Mouse (Mus musculus) left cerebral cortex, adult 9 months (tissue): ENCODE data around the gene Prr5l.
A peak's percentile ranks its signal among the peaks of the same experiment; 100 is the strongest.

Experiments used
- DNase-seq, 2 experiments: peaks; one replicate each; pipeline ENCODE4 v3.0.0; 2022; ENCODE audit warnings: low spot score in 2 of 2

Prr5l gene

DNA sequence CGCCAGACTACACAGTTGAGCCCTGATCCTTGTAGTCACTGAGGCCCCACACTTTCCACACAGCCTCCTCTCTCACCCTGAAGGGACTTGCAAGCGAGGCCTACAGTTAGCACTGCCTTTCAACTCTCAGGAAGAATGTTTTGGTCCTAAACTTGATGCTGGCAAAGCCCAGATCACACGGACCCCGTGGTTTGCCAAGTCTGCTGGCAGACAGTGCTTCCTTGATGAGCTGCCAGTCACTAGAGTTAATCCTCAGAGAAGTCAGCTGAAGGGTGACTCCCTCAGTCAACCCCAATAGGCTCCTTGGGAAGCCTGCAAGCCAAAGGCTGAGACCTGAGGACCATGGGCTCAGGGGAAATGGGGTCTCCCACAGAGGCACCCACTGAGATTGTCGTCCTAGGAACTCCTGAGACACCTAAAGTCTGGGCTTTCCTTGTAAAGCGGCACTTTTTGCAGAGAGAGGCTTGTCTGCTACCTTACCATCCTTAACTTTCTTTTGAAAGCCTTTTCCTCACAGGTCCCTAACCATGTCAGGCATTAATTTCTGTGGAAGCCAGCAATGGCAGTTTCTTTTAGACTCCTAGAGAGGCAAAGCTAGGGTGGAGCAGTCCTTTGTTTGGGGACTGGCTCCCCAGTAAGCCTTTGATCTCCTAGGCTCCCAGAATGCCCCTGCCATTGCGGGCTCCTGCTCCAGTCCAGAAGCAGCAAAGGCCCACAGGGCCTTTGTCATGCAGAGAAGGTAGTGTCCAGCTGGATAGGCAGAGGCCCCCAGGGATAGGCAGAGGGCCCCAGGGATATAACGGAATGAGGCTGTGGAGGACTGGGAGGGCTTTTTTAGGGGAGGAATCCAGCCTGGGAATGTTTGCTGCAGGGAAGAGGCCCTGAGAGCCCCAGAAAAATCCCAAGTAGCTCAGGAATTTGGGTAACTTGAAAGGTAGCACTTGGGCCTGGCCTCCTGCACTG lies 160.2 kb downstream of the Prr5l start:
- no peak for DNase-seq

DNA sequence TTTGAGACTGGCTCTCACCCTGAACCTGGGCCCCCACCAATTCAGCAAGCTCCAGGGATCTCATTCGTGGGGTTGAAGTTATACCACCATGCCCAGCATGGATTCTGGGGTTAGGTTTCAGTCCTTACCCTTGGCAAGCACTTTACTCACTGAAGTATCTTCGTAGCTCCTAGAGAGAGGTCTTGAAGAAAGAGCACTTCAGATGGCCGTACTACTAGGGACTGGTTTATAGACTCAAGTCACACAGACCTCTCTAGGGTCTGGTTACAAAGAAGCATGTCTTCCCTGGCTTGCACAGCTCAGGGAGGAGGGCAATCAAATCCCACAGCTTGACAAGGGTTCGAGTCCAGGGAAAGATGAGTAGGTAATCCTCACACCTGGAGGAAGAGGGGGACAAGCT lies 161.0 kb downstream of the Prr5l start:
- DNase-seq: no peak

DNA sequence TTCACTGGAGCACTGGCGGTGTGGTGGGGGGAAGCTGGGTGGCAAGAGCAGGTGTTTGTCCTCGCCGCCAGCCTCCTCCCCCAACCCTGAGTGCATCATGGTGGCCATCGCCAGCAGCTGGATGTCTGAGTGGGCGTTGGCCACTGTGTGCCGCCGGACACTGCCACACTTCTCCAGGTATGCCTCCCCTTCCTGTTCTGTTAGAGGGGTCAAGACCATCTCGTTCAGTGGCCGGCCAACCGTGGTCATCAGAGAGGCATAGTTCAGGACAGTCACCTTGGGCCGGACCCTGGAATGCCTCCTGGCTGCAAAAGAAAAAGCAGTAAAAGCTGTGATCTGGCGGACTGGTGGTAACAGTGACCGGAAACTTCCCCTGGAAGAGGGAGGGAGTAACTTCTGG lies 165.7 kb downstream of the Prr5l start:
- DNase-seq: no peak

DNA sequence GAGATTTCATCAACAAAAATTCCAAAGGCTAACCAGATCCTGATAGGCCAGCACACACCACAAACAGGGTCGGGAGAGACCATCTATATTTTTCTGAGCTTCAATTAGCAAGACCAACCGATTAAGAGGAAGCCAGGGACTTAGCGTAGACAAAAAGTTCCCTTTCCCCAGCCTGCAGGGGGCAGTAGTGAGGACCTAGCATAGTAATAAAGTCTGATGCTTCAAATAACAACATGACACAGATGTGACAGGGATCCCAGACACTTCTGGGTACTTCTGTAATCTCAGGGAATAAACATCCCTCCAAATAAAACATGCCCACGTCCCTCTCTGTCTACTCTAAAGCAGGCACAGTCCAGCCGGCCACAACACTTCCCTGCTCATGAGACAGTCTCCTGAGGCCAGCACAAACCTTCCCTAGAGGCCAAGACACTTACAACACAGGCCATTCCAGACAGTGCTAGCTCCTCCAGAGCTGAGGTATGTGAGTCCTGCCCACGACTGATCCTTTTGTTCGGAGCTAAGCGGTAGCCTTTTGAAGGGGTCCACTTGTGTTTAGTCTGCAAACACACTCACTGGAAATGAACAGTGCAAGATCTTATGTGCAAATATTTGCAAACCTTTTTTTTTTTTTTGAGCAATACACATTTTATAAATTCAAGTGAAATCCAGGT lies 167.0 kb downstream of the Prr5l start:
- no peak for DNase-seq

DNA sequence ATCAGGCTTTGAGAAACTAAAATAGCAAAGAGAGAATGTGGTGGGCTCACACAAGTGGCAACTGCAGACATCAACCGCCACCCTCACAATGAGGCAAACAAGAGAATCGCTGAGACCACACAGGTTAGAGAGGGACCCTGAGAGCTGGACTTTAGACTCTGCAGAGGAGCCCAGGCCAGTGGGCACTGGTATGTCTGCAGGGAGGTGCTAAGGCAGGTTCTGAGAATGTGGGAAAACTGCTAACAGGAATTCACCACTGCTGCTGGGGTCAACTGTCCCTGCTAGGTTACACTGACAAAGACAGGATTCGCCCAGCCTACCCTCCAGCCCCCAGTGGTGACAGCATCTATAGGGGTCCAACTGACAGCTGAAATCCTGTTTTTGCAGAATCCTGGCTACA lies 171.2 kb downstream of the Prr5l start:
- no peak for DNase-seq

DNA sequence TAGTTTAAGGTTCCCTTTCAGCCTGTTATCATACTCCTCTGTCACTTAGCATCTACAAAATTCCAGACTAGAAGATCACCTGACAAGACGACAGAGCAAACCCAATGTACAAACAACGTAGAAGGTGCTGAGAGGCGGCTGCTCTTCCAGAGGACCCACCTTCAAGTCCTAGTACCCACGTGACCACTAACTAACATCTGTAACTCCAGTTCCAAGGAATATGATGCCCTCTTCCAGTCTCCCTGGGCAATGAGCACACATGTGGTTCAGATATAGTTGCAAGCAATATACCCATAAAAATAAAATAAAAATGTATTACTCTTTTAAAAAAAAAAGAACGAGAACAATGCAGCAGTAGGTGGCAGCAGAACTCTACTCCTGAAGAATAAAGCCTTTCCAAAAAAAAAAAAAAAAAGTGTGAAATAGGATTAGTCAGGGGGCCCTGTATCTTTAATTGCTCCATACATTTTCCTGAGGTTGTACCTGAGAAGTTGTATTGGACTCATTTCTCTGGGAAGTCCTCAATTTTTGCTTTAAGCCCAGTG lies 176.8 kb downstream of the Prr5l start:
- peak in 1 of 2 experiments; percentile 10 for DNase-seq

DNA sequence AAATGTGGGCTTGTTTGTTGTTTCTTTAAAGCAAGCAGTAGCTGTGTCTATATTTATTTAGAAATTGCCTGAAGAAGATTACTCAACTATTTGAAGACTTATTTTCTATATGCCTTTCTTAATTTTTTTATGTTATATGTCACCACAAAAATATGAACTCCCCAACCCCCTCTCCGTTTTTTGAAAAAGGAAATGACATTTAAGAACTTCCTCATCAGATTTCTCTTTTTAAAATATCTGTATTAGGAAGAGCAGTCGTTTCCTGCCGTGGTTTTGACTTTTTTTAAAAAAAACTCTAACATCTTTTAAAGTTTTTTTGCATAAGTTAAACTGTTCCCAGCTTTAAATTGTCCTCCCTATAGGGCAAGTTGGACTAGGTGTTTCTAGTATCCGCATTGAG lies 183.5 kb downstream of the Prr5l start:
- DNase-seq: no peak

DNA sequence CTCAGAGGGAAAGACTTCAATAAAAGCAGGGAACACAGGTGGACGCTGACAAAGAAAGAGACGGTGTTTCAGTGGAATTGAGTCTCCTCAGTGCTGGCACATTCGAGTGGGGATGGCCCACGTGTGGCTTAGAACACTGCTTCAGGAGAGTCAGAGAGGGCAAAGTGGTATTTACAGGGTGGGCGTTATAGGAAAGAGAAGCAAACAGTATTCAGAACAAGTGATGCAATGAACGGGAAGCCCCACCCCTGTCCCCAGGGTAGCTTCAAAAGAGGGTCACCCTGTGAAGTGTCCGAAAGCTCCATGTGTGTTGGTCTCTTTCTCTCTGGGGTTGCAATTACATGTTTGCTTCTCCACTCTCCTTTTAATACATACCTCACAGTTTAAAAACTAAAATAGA lies 187.2 kb downstream of the Prr5l start:
- DNase-seq: no peak

DNA sequence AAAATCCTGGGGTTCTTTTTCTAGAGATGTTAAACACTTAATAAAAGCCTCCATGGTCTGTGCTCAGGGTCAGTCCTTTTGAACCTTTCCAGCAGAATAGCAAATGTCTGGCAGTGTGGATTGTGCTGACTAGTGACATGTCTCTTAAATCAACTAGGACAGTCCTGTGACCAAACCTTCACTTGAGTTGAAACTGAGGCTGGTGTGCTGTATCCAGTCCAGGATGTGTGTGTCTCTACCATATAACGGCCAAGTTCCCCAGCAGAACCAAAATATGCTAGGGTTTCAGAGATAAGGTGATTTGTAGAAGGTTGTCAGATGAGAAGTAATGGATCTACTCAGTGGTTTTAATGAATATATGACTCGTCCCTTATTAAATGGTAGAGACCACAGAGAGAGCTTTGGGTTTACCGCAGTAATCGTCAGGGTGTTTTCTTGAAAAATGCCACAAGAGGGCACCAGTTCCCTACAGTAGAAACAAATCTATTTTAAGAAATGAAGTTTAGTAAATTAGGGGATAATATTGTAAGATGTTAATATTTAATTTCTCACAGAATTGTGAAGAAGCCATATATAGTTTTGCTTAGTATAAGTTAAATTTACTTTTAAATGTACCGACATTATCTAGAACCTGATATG lies 189.1 kb downstream of the Prr5l start:
- peak in 1 of 2 experiments; percentile 22 for DNase-seq

DNA sequence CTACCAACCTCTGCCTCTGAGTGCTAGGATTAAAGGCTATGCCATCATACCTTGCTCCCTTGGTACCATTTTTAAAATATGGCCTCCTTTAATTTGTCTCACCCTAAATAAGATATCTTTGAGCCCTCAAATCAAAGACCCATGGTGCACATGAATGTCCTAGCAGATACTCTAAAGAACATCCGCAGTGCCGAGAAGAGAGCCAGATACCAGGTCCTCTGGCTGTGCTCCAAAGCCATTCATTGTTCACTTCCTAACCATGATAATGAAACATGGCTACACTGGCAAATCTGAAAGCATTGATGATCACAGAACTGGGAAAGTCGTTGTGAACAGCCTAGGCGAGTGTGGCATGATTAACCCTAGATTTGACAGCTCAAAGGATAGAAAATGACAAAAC lies 189.8 kb downstream of the Prr5l start:
- no peak for DNase-seq

DNA sequence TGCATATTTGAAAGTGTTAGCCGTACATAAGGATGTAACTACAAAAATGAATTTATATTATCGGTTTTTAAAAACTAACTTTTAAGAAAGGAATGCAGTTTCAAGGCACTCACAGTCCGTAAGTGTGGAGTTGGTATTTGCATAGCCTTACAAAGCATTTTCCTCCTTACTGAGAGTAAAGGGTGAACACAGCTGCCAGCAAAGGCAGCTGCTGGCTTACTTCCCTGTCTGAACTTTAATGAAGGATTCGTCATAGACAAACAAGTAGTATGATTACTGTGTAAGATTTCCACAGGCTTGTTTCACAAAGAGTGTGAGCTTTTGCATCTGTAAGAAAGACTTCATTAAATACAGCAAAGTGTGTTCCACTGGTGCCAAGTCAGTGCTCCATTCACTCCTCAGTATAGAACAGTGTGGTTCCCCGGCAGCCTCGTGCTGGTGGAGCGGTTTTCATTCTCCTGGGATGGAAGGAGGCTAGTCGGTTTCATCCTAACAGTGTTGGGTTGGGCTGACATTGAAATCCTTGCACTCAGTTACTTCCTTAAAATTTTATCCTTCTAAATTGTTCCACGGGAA lies 192.5 kb downstream of the Prr5l start:
- DNase-seq: no peak

DNA sequence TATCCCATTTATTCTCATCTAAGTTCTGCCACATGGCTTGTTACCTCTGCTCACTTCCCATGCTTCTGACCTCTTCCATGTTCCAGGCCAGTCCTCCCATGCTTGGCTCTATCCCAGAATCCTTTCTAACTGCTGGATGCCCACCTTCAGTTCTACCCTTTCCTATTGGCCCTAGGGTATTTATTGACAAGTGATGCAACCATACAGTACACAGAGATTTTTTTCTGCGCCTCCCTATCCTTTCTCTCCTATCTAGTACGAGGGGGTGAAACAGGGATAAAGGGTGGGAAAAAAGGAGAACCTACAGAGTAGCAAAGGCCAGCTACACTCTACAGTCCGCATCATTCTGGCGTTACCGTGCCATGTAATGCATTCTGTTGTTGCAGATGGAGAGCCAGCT lies 194.8 kb downstream of the Prr5l start:
- no peak for DNase-seq

DNA sequence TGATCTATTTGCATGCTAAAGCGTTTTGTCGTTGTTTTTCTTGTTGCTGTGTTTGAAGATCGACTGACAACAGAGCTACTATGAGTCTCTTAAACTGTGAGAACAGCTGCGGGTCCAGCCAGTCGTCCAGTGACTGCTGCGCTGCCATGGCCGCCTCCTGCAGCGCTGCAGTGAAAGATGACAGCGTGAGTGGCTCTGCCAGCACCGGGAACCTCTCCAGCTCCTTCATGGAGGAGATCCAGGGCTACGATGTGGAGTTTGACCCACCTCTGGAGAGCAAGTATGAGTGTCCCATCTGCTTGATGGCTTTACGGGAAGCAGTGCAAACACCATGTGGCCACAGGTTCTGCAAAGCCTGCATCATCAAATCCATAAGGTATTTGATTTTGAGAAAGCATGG lies 198.4 kb downstream of the Prr5l start:
- DNase-seq: peak in 1 of 2 experiments; percentile 34

DNA sequence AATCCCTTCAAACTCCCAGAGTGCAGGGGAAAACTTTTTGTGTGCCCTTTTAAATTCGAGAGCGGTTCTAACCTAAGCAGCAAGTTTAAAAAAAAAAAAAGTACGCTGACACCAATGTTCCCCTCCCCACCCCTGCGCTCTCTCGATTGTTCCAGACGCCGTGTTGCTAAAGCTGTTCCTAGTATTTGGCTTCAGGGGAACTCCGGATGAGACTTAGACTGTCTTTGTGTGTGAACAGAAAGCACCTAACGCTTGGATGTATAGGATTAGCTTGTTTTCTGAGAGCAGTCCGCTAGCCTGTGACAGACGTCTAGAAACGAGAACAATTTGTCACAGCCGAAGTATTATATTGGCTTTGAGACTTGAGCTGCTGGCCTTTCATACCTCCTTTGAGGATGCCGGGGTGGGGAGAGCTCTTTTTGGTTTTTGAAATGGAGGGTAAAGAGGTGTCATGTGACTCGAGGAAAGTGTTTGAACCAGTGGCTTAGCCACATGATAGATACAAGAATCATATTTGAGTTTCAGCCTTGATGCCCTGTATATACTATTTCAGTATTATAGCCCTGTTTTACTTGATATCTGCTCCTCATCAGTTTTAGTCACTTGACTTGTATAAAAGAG lies 203.6 kb downstream of the Prr5l start:
- DNase-seq: no peak

DNA sequence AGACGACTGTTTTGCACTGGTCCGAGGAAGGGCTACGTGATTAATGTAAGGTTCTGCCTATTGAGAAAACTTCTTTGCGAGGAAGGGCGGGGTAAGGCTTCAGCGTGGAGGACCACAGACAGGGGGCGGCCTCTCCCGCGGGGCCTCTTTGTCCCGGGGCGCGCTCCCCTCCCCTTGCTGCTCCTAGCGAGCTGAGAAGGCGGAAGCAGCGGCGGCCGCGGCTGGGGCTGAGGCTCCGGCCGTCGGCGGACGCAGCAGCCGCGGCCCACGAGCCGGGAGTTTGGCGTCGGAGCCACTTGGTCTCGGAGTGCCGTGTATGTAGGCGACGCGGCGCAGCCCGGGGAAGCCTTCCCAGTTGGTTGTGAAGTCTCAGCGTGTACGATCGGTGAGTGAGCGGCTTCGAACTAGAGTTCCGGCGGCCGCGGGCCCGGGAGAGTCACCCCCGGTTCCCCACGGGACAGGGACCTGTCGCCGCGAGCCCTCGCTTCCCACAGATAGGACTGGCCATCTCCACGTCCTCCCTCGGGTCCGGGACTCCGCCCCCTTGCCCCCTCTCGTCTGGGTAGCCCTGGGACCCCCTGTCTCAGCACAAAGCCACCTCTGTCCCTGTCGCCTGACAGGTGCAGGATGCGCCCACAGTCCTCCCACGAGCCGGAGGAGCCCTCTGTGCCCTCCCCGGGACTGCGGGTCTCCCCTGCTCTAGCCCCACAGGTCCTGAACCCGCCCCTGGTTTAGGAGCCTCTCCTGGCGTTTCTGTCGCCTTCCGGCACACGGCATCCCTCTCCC lies 204.4 kb downstream of the Prr5l start, which contains the start of gene Traf6:
Gene Traf6, plus strand, starts transcription at position 194 of the 786 bp plus-strand sequence.
- peak in 1 of 2 experiments; percentile 85 for DNase-seq

DNA sequence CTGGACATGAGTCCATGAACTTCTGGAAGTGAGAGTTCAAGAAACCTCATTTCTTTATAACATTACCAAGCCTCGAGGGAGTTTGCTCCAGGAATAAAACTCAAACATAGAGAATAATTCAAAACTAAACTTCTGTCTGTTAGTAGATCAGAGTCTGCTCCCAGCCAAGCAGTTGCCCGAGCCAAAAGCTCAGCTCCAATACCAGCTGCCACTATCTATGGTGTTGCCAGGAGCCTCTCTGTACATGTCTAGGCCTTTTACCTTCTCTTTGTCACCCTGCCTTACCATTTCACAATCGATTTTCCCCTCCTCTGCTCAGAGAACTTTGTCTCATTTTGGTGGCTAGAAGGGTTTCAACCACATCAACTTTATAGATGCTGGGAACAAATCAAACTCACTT lies 209.3 kb downstream of the Prr5l start:
- DNase-seq: no peak

DNA sequence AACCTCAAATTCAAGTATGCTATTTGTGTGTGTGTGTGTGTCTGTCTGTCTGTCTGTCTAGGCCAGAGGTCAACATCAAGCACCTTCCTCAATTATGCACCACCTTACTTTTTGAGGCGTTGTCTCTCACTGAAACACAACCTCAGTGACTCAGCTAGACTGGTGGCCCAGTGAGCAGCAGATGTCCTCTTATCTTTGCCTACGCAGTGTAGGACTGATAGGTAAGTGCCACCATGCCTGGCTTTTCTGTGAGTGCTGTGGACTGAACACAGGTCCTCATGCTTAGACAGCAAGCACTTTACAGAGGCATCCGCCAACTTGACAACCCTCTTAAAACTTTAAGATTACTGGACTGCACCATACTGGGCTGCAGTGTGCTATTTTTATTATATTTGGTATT lies 214.1 kb downstream of the Prr5l start:
- no peak for DNase-seq

DNA sequence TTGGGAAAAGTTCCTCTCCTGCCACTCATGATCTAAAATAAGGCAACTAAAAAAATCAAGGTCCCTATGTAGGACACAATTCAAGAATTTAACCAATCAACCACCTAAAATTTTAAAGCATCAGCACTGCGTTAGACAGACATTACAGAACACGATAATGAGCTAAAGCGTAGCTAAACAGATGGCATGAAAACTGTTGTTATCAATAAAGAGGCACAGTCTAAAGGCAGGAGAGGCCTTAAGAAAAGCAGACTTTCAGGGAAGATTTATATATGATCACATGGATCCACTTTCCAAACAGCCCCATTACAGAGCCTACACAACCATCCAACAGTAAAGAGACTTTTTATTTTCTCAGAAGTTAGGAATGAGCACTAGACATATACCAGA lies 217.1 kb downstream of the Prr5l start:
- DNase-seq: no peak

DNA sequence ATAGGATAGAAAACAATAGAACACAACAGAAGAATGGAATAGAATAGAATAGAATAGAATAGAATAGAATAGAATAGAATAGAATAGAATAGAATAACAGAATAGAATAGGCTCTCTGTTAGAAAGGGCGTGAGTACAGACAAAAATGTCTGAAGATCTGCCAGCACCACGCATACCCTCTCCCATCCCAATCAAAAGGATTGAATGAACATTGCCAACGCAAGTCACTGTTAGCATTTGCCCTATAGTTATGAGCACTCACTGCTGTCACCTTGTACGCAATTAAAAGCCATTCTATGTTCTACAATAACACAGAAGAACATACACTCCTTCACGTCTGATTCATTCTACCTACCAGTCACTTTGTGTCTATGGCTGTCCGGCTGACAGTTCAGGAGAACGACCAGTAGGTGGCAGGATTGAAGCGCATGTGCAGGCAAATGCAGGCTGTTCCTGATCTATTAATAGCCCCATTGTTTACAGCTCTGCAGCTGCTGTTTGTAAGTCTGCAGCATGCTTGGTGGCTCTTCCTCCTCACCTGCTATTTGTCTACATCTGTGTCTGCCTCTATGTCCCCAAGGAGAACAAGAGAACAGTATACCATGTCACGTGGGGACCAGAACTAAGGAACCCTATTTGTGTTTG lies 217.6 kb downstream of the Prr5l start:
- DNase-seq: peak; percentile 67 to 84
